Mouse (Mus musculus) adrenal gland, adult (tissue): ENCODE data around the gene Pcyt1b.
A peak's percentile ranks its signal among the peaks of the same experiment; 100 is the strongest.

Source experiments
- DNase-seq, 2 experiments: peaks; one replicate each; pipeline ENCODE4 v3.0.0; 2022 to 2023; ENCODE audit warnings: low spot score in 1 of 2; ENCODE audit not compliant: inconsistent age in 2 of 2

The Pcyt1b gene

DNA sequence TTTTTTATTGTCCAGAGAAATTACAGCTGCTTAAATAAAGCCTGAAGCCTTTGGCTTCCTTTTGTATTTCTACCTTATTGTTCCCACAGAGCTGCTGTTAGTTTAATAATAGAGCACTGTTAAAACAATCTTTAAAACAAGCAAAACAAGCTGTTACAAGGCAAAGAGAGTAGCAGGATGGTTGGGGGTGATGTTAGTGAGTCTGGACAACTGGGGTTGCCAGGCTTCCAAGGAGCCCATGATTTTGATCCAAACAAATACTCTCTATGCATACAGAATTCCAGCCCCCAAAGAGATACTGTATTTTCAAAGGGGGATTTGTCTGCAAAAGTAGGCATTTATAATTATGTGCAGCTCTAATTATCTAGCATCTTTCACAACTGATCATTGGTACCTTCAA is 77.7 kb downstream of the Pcyt1b start:
- DNase-seq = no peak

- no peak for DNase-seq
Measured at GRCm38 (mm10) chrX:93732975-93733748, 78.5 kb downstream of the Pcyt1b start.

GRCm38 (mm10) chrX:93749165-93749564 is 94.5 kb downstream of the Pcyt1b start:
- no peak for DNase-seq

- no peak for DNase-seq
Measured at GRCm38 (mm10) chrX:93750566-93750965, 95.9 kb downstream of the Pcyt1b start.

GRCm38 (mm10) chrX:93755210-93755842 is 100.7 kb downstream of the Pcyt1b start:
- DNase-seq = no peak

GRCm38 (mm10) chrX:93756867-93757455 is 102.3 kb downstream of the Pcyt1b start:
- DNase-seq = no peak

DNA sequence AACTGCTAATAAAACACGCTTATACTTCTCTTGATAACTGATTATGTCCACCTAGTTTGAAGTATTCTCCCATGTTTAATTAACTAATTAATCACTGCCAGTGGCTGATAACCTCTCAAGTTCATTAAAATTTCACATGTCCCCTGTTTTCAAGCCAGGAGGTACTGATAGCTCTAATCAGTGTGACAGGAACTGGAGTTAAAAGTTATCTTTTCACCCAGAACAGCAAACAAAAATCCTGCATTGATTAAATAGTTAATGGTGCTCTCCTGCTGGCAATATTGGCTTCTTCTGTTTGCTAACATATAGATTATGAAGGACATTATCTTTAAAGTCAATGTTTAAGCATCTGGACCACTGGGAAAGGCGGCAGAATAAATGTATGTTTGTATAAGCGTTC is 106.1 kb downstream of the Pcyt1b start:
- no peak for DNase-seq

DNA sequence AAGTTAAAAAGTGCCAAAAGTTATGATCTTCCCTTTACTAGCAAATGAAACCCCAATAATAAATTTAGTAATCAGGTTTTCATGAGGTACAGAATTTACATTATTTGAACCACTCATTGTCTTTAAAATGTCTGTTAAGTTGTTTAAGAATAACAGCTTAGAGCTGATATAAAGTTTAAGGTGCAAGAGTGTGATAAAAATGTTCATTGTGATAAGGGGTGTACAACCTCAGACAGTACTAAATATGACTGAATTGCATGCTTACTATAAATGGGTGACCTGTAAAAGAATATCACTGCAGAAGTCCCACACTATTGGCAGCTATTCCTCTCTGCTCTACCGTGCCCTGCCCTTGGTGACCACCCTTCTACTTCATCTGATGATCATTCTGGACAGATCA is 134.9 kb downstream of the Pcyt1b start:
- DNase-seq = no peak

DNA sequence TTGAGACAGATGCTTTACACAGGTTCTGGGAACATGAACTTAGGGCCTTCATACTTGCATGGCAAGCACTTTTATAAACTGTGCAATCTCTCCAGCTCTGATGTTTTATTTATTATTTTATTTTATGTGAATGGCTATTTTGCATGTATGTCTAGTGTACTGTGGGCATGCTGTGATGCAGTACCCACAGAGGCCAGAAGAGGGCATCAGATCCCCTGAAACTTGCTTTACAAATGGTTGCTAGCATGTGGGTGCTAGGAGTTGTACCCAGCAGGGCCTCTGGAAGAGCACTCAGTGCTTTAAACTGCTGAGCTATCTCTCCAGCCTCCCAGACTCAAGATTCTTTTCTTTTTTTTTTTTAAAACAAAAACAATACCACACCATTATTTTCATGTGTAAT is 138.5 kb downstream of the Pcyt1b start:
- peak; percentile 25 to 76 for DNase-seq
